Mouse (Mus musculus) MEL (cell line): Measurements from ENCODE around the gene Gtf3c4. TPM values are rescaled to one million over a fixed set of nuclear protein-coding genes. Genes with fewer than 3 reads are reported as not detected.

Experiments used
- DNase-seq: peaks from one replicate; pipeline ENCODE4 v3.0.0; 2011; ENCODE audit warnings: low read depth, low spot score
- H3K27ac ChIP-seq: 2 replicates; pipeline ENCODE4 v1.5.1; 2012; ENCODE audit warnings: low read depth, mild to moderate bottlenecking, control low read depth, low read length, moderate library complexity; ENCODE audit not compliant: control insufficient read depth
- H3K27me3 ChIP-seq, 2 experiments: fragments of 150-350 bp in 1 of 2; sonication (generic) in 1 of 2; 2 replicates each; pipeline ENCODE4 v1.6.1; 2012; ENCODE audit warnings: low read length in 2 of 2, mild to moderate bottlenecking in 2 of 2, improper control_type of control experiment in 1 of 2, moderate library complexity in 1 of 2; ENCODE audit not compliant: insufficient read depth in 2 of 2, control insufficient read depth in 1 of 2
- H3K36me3 ChIP-seq, 2 experiments: 2 replicates each; pipeline ENCODE4 v1.6.1; 2012 to 2014; ENCODE audit warnings: low read length in 2 of 2, improper control_type of control experiment in 1 of 2, inconsistent platforms in 1 of 2, mild to moderate bottlenecking in 1 of 2; ENCODE audit not compliant: insufficient read depth in 2 of 2, control insufficient read depth in 1 of 2
- H3K4me1 ChIP-seq, 2 experiments: fragments of 150-350 bp in 1 of 2; sonication (generic) in 1 of 2; 2 replicates each; pipeline ENCODE4 v1.6.1; 2012; ENCODE audit warnings: low read length in 2 of 2, improper control_type of control experiment in 1 of 2, mild to moderate bottlenecking in 1 of 2; ENCODE audit not compliant: insufficient read depth in 2 of 2, control insufficient read depth in 1 of 2
- H3K4me3 ChIP-seq, 2 experiments: fragments of 150-350 bp in 1 of 2; sonication (generic) in 1 of 2; 2 replicates each; pipeline ENCODE4 v1.5.1; 2012; ENCODE audit warnings: low read depth in 2 of 2, low read length in 2 of 2, mild to moderate bottlenecking in 2 of 2, moderate library complexity in 2 of 2, control low read depth in 1 of 2, improper control_type of control experiment in 1 of 2; ENCODE audit not compliant: control insufficient read depth in 1 of 2, insufficient read depth in 1 of 2
- H3K79me2 ChIP-seq: 2 replicates; pipeline ENCODE4 v1.6.1; 2012; ENCODE audit warnings: mild to moderate bottlenecking, low read length, moderate library complexity; ENCODE audit not compliant: control insufficient read depth, poor library complexity, insufficient read depth
- H3K9ac ChIP-seq: 2 replicates; pipeline ENCODE4 v1.6.1; 2012; ENCODE audit warnings: low read depth, mild to moderate bottlenecking, control low read depth, low read length, moderate library complexity; ENCODE audit not compliant: control insufficient read depth, poor library complexity, severe bottlenecking
- H3K9me3 ChIP-seq: fragments of 150-350 bp; sonication (generic); replicated peaks from 2 replicates; pipeline ENCODE4 v1.6.1; 2012; ENCODE audit warnings: mild to moderate bottlenecking, low read length, improper control_type of control experiment, moderate library complexity; ENCODE audit not compliant: insufficient read depth
- E2F4 ChIP-seq: IDR thresholded peaks from 2 replicates; pipeline ENCODE4 v1.6.1; 2011; ENCODE audit warnings: low read depth, low read length, improper control_type of control experiment, borderline replicate concordance
- ELF1 ChIP-seq: IDR thresholded peaks from 2 replicates; pipeline ENCODE4 v1.6.1; 2014; ENCODE audit warnings: low read depth, mild to moderate bottlenecking, inconsistent platforms, low read length, improper control_type of control experiment, moderate library complexity
- EP300 ChIP-seq, 2 experiments: IDR thresholded peaks; 2 replicates each; pipeline ENCODE4 v1.6.1; 2011; ENCODE audit warnings: improper control_type of control experiment in 2 of 2, low read length in 2 of 2, low read depth in 1 of 2, mild to moderate bottlenecking in 1 of 2
- GABPA ChIP-seq: IDR thresholded peaks from 2 replicates; pipeline ENCODE4 v1.6.1; 2012; ENCODE audit warnings: low read depth, mild to moderate bottlenecking, inconsistent platforms, low read length, improper control_type of control experiment, moderate library complexity
- HCFC1 ChIP-seq: IDR thresholded peaks from 2 replicates; pipeline ENCODE4 v1.6.1; 2012; ENCODE audit warnings: low read depth, mild to moderate bottlenecking, inconsistent platforms, low read length, improper control_type of control experiment, moderate library complexity
- KAT2A ChIP-seq: conservative IDR thresholded peaks from 2 replicates; pipeline ENCODE4 v1.6.1; 2012; ENCODE audit warnings: low read depth, low read length, improper control_type of control experiment, inconsistent platforms
- MAFK ChIP-seq: IDR thresholded peaks from 2 replicates; pipeline ENCODE4 v1.6.1; 2011; ENCODE audit warnings: low read depth, mild to moderate bottlenecking, low read length, improper control_type of control experiment, borderline replicate concordance
- MAZ ChIP-seq: IDR thresholded peaks from 2 replicates; pipeline ENCODE4 v1.6.1; 2012; ENCODE audit warnings: low read depth, mild to moderate bottlenecking, inconsistent platforms, low read length, improper control_type of control experiment
- MEF2A ChIP-seq: IDR thresholded peaks from 2 replicates; pipeline ENCODE4 v1.6.1; 2014; ENCODE audit warnings: low read depth, mild to moderate bottlenecking, inconsistent platforms, low read length, improper control_type of control experiment; ENCODE audit not compliant: poor library complexity, insufficient replicate concordance, severe bottlenecking; ENCODE audit errors: extremely low read depth
- MXI1 ChIP-seq: IDR thresholded peaks from 2 replicates; pipeline ENCODE4 v1.6.1; 2011; ENCODE audit warnings: mild to moderate bottlenecking, low read depth, low read length, improper control_type of control experiment
- NELFE ChIP-seq: IDR thresholded peaks from 2 replicates; pipeline ENCODE4 v1.6.1; 2011; ENCODE audit warnings: low read depth, low read length, improper control_type of control experiment
- POLR2A ChIP-seq, 2 experiments: IDR thresholded peaks; 2 replicates each; pipeline ENCODE4 v1.6.1; 2011 to 2012; ENCODE audit warnings: low read length in 2 of 2, mild to moderate bottlenecking in 2 of 2, control low read depth in 1 of 2, improper control_type of control experiment in 1 of 2, low read depth in 1 of 2, moderate library complexity in 1 of 2; ENCODE audit not compliant: control insufficient read depth in 1 of 2, insufficient read depth in 1 of 2, poor library complexity in 1 of 2
- RCOR1 ChIP-seq: IDR thresholded peaks from 2 replicates; pipeline ENCODE4 v1.6.1; 2012; ENCODE audit warnings: low read depth, mild to moderate bottlenecking, inconsistent platforms, low read length, improper control_type of control experiment
- SMC3 ChIP-seq: IDR thresholded peaks from 2 replicates; pipeline ENCODE4 v1.6.1; 2011; ENCODE audit warnings: low read depth, low read length, improper control_type of control experiment
- TBP ChIP-seq: IDR thresholded peaks from 2 replicates; pipeline ENCODE4 v1.8.0; 2011; ENCODE audit warnings: low read depth, low read length, improper control_type of control experiment
- TCF12 ChIP-seq: IDR thresholded peaks from 2 replicates; pipeline ENCODE4 v1.6.1; 2014; ENCODE audit warnings: low read depth, mild to moderate bottlenecking, inconsistent platforms, low read length, improper control_type of control experiment, moderate library complexity
- UBTF ChIP-seq: IDR thresholded peaks from 2 replicates; pipeline ENCODE4 v1.6.1; 2012; ENCODE audit warnings: low read depth, mild to moderate bottlenecking, inconsistent platforms, low read length, improper control_type of control experiment, moderate library complexity, borderline replicate concordance; ENCODE audit not compliant: insufficient read depth
- USF1 ChIP-seq: IDR thresholded peaks from 2 replicates; pipeline ENCODE4 v1.6.1; 2014; ENCODE audit warnings: low read depth, mild to moderate bottlenecking, inconsistent platforms, low read length, improper control_type of control experiment, moderate library complexity
- USF2 ChIP-seq, 2 experiments: IDR thresholded peaks; 2 replicates each; pipeline ENCODE4 v1.6.1; 2011 to 2012; ENCODE audit warnings: improper control_type of control experiment in 2 of 2, low read length in 2 of 2, borderline replicate concordance in 1 of 2, inconsistent platforms in 1 of 2, low read depth in 1 of 2, mild to moderate bottlenecking in 1 of 2; ENCODE audit not compliant: insufficient read depth in 1 of 2
- ZC3H11A ChIP-seq: IDR thresholded peaks from 2 replicates; pipeline ENCODE4 v1.6.1; 2012; ENCODE audit warnings: low read depth, mild to moderate bottlenecking, inconsistent platforms, low read length, improper control_type of control experiment
- ZKSCAN1 ChIP-seq: IDR thresholded peaks from 2 replicates; pipeline ENCODE4 v1.6.1; 2012; ENCODE audit warnings: low read depth, mild to moderate bottlenecking, inconsistent platforms, low read length, improper control_type of control experiment, moderate library complexity
- polyA plus RNA-seq, 2 experiments: library from polyadenylated mRNA; stranded (reverse) in 1 of 2; unstranded in 1 of 2; fragments of >175 nt in 1 of 2; fragments of >200 nt in 1 of 2; gene quantifications; 2 replicates each; pipeline versions ENCODE4 v1.2.1 to v1.2.4; 2012; ENCODE audit warnings: low replicate concordance in 2 of 2, low read depth in 1 of 2; ENCODE audit not compliant: insufficient read length in 2 of 2, insufficient read depth in 1 of 2, missing spikeins in 1 of 2
- total RNA-seq: library from RNA; depleted of rRNA; stranded (reverse); fragments of 300-350 nt; gene quantifications from 2 replicates; pipeline ENCODE4 v1.2.3, GENCODE M21; 2012

The Gtf3c4 gene
- total and polyA plus RNA-seq, 3 experiments: 28.3 to 37.4 TPM; not detected in 1

GRCm38 (mm10) chr2:28884914-28885313, 44.8 kb upstream of the Gtf3c4 start:
- H3K4me3 ChIP-seq: no peak overlapping the region
- TF ChIP-seq POLR2A (IDR thresholded peaks at IDR 0.05; ENCODE audit: control insufficient read depth in 1 of 2, insufficient read depth in 1 of 2, low read depth in 1 of 2, low read length in 2 of 2, poor library complexity in 1 of 2) (no peak), KAT2A (no peak)
- TF ChIP-seq, all 39 proteins: peak for 0
- no peak for DNase-seq
- no peak overlapping the region for H3K9ac ChIP-seq
- no peaks in the 10 kb centered on the region for H3K4me1 ChIP-seq
- H3K36me3 ChIP-seq: peaks cover 4 to 15% of the 10 kb centered on the region in 2 experiments; a peak in 3 of 4 replicates
- H3K79me2 ChIP-seq: no peaks in the 10 kb centered on the region
- no peaks in the 10 kb centered on the region for H3K27me3 ChIP-seq
- H3K27ac ChIP-seq: no peak overlapping the region
- no peaks in the 10 kb centered on the region for H3K9me3 ChIP-seq

- Histone ChIP-seq H3K36me3 (peaks cover 4 to 15% of the 10 kb centered on the region in 2 experiments; a peak in 3 of 4 replicates), H3K27me3 (no peaks in the 10 kb centered on the region), H3K9me3 (no peaks in the 10 kb centered on the region), H3K9ac (no peak overlapping the region)
- no peak for DNase-seq
- TF ChIP-seq UBTF: no peak
- TF ChIP-seq ZKSCAN1: no peak
- TF ChIP-seq RCOR1: no peak
- TF ChIP-seq NELFE: no peak
- no peak for TF ChIP-seq POLR2A (IDR thresholded peaks at IDR 0.05; ENCODE audit: control insufficient read depth in 1 of 2, insufficient read depth in 1 of 2, low read depth in 1 of 2, low read length in 2 of 2, poor library complexity in 1 of 2)
- no peak for TF ChIP-seq USF1
- TF ChIP-seq TBP: no peak
- no peak for TF ChIP-seq MEF2A
- TF ChIP-seq ELF1: no peak
- no peak for TF ChIP-seq TCF12
- TF ChIP-seq HCFC1: no peak
- no peak for TF ChIP-seq USF2 (IDR thresholded peaks at IDR 0.05; ENCODE audit: borderline replicate concordance in 1 of 2, insufficient read depth in 1 of 2, low read depth in 1 of 2, low read length in 2 of 2)
- TF ChIP-seq MAFK: no peak
- TF ChIP-seq MXI1: no peak
- no peak for TF ChIP-seq EP300 (IDR thresholded peaks at IDR 0.05; ENCODE audit: low read depth in 1 of 2, low read length in 2 of 2)
- TF ChIP-seq E2F4: no peak
- no peak for TF ChIP-seq MAZ
- TF ChIP-seq ZC3H11A: no peak
- no peak for TF ChIP-seq SMC3
- TF ChIP-seq GABPA: no peak
- TF ChIP-seq, all 39 proteins: peak for 0
- no peaks in the 10 kb centered on the region for H3K4me1 ChIP-seq
- H3K79me2 ChIP-seq: no peaks in the 10 kb centered on the region
- no peak overlapping the region for H3K27ac ChIP-seq
- H3K4me3 ChIP-seq: no peak overlapping the region
Measured at GRCm38 (mm10) chr2:28882826-28883485, 42.8 kb upstream of the Gtf3c4 start.
